Mouse (Mus musculus) spleen, postnatal 4 days (tissue): Measurements from ENCODE around the gene Srp9.
A peak's percentile ranks its signal among the peaks of the same experiment; 100 is the strongest.

Experiments
- DNase-seq, 2 experiments: peaks; one replicate each; pipeline ENCODE4 v3.0.0; 2022; ENCODE audit warnings: low spot score in 2 of 2

The Srp9 gene

DNA sequence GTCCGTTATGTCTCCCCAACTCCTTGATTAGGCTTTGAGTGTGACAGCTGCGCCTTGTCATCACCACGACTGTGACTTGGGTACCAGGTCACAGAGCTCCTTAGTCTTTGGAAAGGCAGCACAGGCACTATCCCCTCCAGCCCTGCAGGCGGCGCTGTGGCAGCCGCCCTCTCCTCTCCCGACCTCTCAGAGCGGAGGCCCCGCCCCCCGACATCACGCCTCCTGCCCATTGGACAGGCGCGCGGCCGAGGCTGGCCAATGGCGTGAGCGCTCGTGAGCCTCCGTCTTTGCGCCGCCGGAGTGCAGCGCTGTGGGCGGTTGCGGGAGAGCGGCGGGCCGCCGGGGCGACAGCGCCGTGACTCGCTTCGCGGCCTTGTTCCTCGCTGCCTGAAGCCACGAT is at the start of gene Srp9:
Gene Srp9 (plus strand): TSS at position 232 of the 400 bp plus-strand sequence.
- DNase-seq: peak; percentile 98 to 99

DNA sequence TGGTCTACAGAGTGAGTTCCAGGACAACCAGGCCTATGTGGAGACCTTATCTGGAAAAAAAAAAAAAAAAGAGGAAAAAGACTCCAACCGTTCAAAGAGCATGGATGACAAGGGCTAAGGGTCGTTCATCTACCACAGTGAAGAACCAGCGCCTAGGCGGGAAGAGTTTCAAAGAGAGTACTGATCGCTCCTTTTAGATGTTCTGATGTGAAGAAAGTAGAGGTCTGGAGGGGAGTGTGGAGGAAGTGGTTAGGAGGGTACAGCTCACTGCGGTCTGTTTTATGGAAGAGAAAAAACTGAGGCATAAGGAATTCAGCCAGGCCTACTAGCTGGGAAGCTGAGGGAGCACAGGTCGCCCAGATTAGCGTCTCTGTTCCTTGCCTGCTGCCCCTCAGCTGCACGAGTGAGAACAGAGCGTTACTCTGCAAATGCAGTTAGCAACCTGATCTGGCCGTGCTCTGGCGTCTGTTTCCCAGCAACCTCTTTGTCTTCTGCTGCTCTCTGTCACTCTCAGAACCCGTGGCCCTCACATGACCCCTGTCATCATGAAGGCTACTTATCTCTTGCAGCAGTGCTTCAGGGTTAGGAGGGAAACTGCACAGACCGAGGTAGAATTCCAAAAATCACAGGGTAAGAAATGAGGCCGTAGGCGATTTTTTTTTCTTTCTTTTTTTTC is 42.7 kb upstream of the Srp9 start:
- no peak for DNase-seq

DNA sequence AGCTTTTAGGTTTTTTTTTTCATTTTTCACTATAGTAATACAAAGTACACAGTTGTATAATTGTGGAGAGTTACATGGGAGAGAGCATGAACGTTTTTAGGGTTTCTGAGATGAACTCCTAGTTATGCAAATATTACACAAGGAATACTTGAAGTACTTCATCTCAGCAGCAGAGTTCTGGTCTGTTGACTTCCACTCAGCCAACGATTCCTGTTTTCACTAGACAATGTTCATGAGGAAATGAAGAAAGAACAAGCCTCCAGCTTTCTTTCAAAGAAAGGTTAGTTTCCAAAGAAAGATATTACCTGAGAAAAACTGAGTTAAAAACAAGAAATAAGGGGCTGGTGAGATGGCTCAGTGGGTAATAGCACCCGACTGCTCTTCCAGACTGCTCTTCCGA is 41.1 kb upstream of the Srp9 start:
- no peak for DNase-seq

DNA sequence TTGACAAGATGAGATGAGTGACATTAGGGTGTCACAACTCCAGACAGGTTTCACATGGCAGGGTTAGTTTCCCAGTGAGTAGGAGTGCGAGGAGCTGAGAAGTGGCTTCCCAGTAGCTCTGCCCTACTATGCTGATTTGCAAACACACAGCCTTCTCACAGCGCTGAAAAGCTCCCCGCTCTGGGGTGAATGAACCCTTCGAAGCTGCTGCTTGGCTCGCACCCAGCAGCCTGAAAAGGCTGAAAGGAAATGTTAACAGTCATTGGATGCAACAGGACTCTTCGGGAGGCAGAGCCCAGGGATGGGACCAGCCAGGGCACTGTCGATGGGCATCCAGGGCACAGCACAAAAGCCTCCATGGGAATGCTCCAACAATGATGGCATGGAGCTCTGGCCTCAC is 37.8 kb upstream of the Srp9 start:
- no peak for DNase-seq

DNA sequence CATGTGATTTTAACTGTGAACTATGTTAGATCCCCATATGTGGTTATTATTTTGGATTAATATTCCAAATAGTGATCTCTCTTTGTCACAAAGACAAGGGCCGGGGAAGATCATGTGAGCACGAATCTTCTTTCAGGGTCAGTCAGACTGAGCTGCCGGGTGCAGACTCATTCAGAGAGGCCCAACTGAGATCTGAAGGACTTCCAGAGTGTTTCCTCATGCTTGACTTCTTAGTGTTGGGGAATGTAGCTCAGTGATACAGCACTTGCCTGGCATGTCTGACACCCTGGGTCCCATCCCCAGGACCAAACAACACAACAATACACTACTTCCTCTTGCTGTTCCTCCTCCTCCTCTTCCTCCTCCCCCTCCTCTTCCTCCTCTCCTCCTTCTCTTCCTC is 37.2 kb upstream of the Srp9 start:
- DNase-seq: no peak

DNA sequence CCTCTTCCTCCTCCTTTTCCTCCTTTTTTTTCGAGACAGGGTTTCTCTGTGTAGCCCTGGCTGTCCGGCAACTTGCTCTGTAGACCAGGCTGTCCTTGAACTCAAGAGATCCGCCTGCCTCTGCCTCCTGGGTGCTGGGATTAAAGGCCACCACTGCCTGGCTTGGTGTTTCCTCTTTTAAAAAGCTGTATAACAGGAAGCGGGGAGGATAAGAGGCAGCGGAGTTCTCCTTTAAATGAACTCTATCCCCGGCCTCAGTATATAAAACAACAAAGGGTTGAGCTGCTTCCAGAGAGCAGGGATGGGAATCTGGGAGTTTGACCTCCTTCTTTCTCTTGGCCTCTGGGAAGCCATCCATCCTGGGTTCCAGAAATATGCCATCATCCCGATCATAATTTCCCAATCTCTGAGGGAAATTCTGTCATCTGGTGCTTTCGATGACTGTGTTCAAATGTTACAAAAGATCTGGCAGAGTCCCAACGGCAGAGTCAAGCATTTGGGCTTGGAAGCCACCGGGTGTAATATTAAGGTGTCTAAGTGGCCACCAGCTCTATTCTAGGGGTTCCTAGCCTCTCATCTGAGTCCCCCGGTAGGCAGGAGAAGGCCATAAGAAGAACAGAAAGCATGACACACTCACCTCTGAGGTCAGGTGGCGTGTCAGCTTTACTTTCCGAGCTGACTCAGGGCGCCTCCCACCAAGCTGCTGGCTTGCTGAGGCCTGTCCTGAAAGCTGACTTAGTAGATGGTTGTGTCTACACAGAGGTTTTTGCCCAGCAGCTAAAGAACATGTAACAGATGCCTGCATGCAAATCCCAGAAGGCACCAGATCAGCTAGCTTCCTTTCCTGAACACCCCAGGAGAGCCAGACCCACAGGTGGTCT is 36.5 kb upstream of the Srp9 start:
- DNase-seq: no peak

DNA sequence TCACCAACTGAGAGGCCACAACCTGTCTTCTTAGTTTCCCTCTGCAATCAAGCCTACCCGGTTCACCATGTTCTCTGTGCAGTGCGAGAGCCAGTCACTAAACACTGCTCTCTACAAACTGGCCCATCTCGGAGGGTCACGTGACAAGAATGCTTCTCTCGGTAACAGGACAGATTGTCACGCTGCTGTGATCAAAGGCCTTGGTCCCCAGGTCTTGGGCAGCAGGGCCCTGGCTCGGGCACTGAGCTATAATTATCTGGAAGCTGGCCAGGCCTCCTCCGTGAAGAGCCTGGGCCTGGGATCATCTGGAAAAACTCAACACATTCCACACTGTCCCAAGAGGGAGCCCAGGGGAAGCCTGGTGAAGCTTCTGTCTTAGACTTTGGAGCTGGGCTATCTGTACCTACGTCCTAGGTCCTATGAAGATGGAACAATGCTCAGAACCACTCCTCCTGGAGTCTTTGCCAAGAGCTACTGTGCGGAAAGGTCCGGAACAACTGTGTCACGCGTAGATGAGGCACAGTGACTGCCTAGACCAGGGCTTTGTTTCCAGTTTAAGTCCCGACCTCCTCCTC is 35.6 kb upstream of the Srp9 start:
- DNase-seq: no peak

DNA sequence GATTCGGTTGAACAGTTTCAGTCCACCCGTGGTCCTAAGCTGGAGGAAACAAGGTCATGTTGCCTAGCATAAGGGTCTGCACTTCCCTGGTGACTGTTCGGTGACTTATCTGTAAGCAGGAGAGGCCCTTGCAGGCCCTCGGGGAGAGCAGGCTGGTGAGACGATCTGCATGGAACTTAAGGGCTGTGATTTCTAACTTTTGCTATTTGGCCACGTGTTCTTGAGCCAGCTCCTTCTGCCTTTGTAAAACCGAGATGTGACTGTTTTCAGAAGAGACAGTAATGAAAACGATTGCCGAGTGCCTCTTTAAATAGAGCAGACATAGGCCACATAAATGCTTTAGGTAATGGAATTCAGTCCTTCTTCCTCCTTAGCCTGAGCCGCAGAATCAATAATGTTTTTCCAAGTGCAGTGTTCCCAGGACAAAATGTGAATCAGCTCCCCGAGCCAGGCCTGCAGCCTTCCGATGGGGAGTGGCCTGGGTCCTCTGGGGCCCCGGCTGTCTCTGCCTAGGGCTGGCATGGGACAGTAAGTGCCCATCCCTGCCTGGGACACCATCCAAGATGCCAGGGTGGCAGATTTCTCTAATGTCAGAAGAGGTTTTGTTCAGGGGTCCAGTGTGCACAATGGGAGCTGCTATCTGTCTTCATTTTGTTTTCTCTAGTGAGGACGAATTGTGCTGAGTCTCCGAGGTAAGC is 34.8 kb upstream of the Srp9 start:
- DNase-seq: no peak

DNA sequence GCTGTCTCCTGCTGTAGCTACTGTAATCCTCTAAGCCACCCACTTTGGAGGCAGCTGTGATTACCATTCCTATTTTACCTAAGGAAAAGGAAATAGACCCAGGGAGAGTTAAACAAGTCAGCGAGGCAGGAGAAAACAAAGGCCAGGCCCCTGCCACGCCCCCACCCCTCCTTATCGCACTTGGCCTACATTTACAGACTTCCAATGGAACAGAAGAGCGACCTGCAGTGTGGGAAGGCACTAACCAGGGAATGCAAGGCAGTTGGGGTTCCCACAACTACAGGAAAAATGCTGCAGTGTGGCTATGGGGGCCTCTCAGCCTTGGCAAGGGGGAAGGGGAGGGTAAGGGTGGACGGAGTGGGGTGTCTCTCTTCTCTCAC is 34.2 kb upstream of the Srp9 start:
- no peak for DNase-seq

DNA sequence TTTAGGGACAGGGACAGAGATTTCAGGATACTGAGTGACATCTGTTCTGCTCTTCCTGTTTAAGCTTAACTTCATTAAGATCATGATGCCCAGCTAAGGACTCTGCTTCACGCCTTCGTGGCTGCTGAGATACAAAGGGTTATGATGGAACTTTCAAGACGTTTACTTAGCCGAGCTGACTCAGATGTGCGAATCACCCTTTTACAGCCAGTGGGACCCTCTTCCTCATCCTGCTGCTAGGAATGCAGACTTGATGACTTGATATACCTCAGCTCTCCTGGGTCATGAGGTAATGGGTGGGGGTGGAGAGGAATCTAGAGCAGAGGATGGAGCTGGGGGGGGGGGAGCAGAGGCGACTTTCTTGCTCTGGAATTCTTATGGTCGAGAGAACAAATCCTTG is 33.3 kb upstream of the Srp9 start:
- no peak for DNase-seq

DNA sequence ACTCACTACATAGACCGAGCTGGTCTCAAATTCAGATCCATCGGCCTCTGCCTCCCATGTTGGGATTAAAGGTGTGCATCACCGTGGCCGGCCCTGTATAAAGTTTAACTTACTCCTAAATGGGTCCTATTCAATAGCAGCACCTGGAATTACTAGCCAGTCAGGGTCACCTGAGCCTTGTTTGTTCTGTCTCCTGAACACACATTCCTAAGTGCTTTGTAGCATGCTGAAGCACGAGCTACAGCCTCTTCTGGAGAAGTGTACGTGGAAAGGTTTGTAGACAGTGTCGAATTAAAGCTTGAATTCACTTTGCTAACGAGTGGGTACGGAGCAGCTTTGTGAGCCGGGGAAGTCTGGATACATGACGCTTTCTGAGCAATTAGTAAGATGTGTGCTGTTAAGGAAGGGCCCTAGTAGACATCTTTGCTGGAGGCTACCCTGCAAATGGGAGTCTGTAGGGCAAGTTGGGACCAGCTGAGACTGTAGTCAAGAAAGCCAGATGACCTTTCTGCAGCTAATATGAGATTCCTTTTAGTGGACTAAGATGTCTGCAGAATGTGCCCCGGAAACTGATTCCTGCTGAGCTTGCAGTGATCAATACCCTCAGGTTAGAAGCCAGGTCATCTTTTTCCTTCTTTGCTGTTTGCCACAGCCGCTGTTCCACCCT is 32.7 kb upstream of the Srp9 start:
- DNase-seq: no peak

DNA sequence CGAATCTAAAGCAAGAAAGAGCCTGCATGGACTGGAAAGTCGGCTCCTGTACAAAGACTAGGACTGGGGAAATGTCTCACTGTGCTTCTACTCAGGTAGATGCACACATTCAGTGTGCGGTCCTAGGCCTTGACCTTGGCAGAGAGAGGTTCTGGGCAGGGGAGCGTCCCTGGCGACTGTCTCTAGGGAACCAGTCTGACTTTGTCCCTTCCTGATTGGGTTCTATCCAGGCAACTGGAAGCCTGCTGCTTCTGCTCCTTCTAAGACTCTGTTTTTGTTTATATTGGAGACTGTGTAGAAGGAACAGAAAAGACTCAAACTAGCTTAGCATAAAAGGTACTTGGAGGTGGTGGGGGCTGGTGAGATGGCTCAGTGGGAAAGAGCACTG is 32.1 kb upstream of the Srp9 start:
- no peak for DNase-seq

DNA sequence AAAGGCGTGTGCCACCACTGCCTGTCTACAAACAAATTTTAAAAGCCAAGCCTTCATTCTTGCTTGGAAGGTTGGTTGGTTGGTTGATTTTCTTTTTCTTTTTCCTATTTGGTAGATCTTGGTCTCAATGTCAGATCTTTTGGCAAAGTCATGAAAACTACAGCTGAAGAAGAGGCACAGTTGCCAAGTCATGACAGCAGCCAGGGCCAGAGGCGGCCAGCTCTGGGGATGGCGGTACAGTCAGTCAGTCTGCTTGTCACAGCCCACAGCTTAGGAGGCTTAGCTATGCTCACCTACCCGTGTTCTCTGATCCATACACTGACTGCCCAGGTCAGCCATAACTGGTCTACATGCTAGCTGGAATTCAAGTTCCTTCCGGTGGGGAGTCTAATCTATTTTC is 31.1 kb upstream of the Srp9 start:
- no peak for DNase-seq

DNA sequence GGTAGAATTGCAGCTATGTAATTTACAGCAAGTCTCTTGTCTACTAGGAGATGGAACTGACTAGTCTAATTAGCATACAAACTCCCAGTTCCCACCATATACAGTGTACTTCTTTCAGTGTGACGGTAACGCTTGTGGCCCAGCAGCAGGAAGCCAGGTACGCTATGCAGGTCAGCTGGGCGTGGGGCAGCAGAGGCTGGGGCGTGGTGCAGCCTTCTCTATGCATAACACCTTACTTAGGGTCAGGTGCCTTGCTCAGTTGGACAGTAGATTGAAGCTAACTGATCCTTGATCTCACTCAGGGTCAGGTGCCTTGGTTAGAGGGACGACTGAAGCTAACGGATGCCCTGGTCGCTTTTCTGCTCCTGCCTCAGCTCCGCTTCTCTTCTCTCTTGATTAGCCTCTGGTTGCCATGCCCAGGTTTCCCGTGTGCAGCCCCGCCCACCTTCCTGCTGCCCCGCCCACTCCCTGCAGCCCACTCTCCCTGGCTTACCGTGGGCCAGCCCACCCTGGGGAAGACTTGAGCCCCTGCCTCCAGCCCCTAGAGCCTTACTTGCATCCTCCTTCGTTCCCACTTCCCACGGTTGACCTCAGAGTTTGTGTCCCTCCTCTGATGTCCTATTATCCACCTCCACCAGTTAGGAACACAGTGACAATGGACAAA is 29.9 kb upstream of the Srp9 start:
- no peak for DNase-seq

DNA sequence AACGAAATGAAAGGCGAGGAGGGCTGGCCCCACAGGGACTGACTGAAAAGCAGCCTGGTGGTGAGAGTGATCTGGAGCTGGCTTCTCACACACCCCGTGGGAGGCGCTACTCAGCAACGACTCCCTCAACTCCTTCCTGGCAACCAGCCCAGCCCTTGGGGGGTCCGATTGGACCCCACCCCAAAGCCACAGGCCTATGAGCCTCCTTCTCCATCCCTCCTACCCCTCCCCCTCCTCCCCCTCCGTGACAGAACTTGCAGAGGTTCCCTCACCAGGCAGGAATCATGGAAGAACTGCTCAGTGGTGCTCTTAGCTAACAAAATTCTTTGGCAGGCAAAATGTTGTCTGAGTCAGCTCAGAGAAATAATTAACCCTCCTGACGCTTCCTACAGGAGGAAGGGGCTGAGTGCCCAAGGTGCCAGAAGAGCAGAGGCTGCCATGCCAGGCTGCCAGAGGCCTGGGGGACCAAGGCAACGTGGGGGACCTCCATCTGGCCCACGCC is 29.2 kb upstream of the Srp9 start:
- DNase-seq: no peak

DNA sequence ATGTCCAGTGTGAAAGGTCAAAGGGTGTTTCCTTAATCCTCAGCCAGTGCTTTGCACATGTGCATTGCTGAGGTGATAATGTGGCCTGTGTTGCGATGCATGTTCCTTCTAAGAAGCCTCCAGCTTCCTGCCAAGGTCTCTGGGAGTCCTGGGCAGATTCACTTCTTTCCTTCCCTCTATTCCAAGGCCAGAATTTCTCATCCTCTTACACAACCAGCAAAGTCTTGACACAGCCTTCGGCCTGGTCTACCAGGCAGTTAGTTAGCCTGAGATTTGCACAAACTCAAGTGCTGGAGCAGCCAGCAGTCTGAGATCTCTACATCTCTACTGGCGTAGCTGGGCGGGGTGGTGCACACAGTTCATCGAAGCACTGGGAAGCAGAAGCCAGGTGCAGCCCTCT is 27.8 kb upstream of the Srp9 start:
- DNase-seq: no peak

DNA sequence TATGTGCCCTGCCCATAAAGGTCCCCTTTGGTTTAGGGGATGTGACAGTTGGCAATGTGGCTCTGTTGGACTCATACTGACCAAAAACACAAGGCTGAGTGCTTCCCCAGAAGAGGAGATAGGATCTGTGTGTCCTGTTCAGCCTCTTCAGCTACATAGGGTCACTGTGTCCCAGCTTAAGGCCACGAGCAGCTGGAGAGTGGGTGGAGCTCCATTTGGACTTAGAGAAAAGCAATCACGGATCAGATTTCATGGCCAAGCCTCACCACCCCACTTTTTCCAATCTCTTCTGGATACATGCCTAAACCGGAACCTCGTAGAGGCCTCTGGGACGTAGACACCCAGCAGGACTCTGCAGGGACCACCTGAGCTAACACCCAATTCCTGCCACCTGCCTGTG is 25.5 kb upstream of the Srp9 start:
- no peak for DNase-seq

DNA sequence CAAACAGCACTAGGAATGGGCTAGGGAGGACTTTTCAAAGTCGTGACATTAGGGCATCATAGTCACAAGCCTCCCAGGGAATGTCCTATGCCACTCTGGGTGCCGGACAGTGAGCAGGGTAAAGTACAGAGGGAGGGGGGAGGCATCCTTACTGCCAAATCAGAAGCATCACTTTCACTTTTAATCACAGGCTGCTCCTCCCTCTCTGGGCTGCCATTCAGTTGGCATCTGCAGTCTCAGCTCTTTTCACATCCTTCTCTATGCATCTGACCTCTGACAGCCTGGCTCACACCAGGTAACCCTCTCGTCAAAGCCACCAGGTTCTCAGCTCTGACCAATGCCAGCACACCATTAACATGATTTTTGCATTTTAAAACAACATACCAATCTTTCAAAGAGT is 24.1 kb upstream of the Srp9 start:
- no peak for DNase-seq

DNA sequence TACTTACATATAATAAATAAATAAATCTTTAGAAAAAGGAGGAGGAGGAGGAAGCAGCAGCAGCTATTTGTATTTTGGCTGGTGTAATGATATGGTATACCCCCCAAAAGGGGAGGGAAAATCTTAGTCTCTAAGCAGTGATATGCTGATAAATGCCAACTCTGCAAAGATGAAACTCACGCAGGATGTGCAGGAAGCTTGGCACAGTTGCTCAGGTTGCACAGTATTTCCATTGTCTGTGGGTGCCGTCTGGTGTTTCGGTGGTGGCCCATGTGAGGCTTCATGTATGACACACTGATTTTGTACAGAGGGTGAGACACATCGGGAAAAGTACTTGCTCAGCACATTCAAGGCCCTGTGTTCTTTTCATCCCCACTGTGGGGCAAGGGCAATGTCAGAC is 23.1 kb upstream of the Srp9 start:
- DNase-seq: no peak

DNA sequence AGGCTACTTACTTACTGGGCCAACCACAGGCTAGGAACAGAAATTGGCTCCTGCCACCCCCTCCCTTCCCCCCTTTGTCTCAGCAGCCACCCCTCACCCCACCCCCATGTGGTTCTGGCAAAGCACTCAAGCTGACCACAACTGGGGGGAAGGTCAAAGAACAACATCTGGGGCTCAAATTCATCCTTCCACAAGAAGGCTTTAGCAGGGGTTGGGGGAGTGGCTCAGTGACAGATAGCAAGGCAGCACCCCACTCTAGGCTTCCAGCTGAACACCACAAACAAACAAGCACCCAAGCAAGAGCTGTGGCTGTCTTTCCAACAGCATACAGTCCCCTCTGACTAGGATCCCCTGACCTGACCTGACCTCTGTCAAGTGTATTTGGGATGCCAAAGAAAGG is 21.8 kb upstream of the Srp9 start:
- no peak for DNase-seq

DNA sequence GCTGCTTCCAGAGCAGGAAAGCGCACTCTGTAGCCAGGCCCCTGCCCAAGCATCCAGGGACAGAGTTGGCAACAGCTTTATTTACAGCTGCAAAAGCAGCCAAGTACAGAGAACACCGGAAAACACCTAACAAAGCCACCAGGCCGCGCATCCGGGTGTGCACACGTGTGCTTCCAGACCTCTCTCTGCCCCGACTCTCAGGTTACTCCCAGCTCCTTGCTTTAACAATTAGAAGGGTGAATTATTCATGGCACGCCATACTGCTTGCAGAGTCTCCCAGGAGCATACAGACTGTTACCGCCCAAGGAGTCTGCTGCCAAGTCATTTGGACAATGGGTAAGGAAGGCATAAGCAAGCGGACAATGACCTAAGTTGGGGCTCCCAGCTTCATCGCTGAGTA is 21.1 kb upstream of the Srp9 start:
- no peak for DNase-seq
